Mouse (Mus musculus) C3H10T1/2 (cell line): Measurements from ENCODE around the gene Fbxo9. TPM values are rescaled to one million over a fixed set of nuclear protein-coding genes. Genes with fewer than 3 reads are reported as not detected.

ENCODE experiments used
- polyA plus RNA-seq, 2 experiments: library from polyadenylated mRNA; unstranded; fragments of >200 nt; fragmentation: generic; extraction: Trizol; gene quantifications; one replicate each; pipeline ENCODE4 v1.2.1; 2012; ENCODE audit warnings: missing spikeins in 2 of 2

Fbxo9 gene
- 10 to 100 TPM in 1 of 2 experiments, 1 to 10 TPM in 1; 7.7 to 25.1 TPM for polyA plus RNA-seq

GRCm38 (mm10) chr9:78108796-78109239 is at the start of gene Fbxo9, which contains the start of gene Ick:
Gene Fbxo9 (minus strand): TSS chr9:78109065.
Gene Ick (plus strand): TSS chr9:78109192.

GRCm38 (mm10) chr9:78051677-78052076 is 57.2 kb downstream of the Fbxo9 start, which contains the start of gene Gcm1:
Gene Gcm1 (plus strand): TSS chr9:78051924.

Other genes with a start within 250 kb of the Fbxo9 start
- 10 to 100 TPM in 1 of 2 experiments, 1 to 10 TPM in 1; 4.7 to 37.1 TPM for gene Elovl5, start 191.7 kb downstream of the Fbxo9 start, polyA plus RNA-seq
- gene Gcm1, start 57.1 kb downstream of the Fbxo9 start, polyA plus RNA-seq, result not detected
- gene Ick, start 127 bp upstream of the Fbxo9 start, polyA plus RNA-seq, result 10 to 100 TPM in 1 of 2 experiments, 1 to 10 TPM in 1; 2.9 to 11.2 TPM
- 100 to 1,000 TPM in 1 of 2 experiments, 10 to 100 TPM in 1; 22.1 to 238 TPM for gene Gsta4, start 73.7 kb upstream of the Fbxo9 start, polyA plus RNA-seq
- gene Gsta1, start 121.6 kb upstream of the Fbxo9 start, polyA plus RNA-seq, result 1 to 10 TPM in 1 of 2 experiments, under 1 TPM in 1; 0.23 to 1.3 TPM
- under 1 TPM in 1 of 2 experiments, not detected in 1; 0.04 TPM for gene Gm3776, start 148.1 kb upstream of the Fbxo9 start, polyA plus RNA-seq
- gene Gm10639, start 180.9 kb upstream of the Fbxo9 start, polyA plus RNA-seq, result under 1 TPM in 1 of 2 experiments, not detected in 1; 0.21 TPM
- under 1 TPM in 1 of 2 experiments, not detected in 1; 0.22 TPM for gene Omt2a, start 205.7 kb upstream of the Fbxo9 start, polyA plus RNA-seq
- gene Omt2b, start 218.5 kb upstream of the Fbxo9 start, polyA plus RNA-seq, result under 1 TPM in 1 of 2 experiments, not detected in 1; 0.09 TPM
- under 1 TPM in 1 of 2 experiments, not detected in 1; 0.37 TPM for gene Gsta2, start 246.7 kb upstream of the Fbxo9 start, polyA plus RNA-seq